Mouse (Mus musculus) intestine, embryonic 14.5 days (tissue): ENCODE results near the gene Herpud1. TPM values are rescaled to one million over a fixed set of nuclear protein-coding genes. Genes with fewer than 3 reads are reported as not detected.

Experiments
- ATAC-seq: fragments of 200-750 bp; cut with Nextera tagmentation; replicated peaks from 2 replicates; pipeline ENCODE4 v1.8.0; 2017; ENCODE audit warnings: low read depth, moderate number of reproducible peaks, moderate TSS enrichment, moderate library complexity; ENCODE audit not compliant: low FRiP score, low TSS enrichment
- DNase-seq: peaks from one replicate; pipeline ENCODE4 v3.0.0-alpha.2; 2018; ENCODE audit warnings: low spot score
- H3K27ac ChIP-seq: fragments of 300-500 bp; sonication (generic); 2 replicates; pipeline ENCODE4 v1.5.1; 2014; ENCODE audit warnings: low read depth, mild to moderate bottlenecking, control low read depth
- H3K27me3 ChIP-seq: fragments of 300-500 bp; sonication (generic); replicated peaks from 2 replicates; pipeline ENCODE4 v1.6.1; 2014; ENCODE audit warnings: low read length, control low read depth; ENCODE audit not compliant: control insufficient read depth, insufficient read depth
- H3K36me3 ChIP-seq: fragments of 300-500 bp; sonication (generic); 2 replicates; pipeline ENCODE4 v1.6.1; 2014; ENCODE audit warnings: low read length, control low read depth; ENCODE audit not compliant: control insufficient read depth, insufficient read depth
- H3K4me1 ChIP-seq: fragments of 300-500 bp; sonication (generic); replicated peaks from 2 replicates; pipeline ENCODE4 v1.6.1; 2014; ENCODE audit warnings: low read length, control low read depth, mixed read lengths; ENCODE audit not compliant: control insufficient read depth, insufficient read depth
- H3K4me2 ChIP-seq: fragments of 300-500 bp; sonication (generic); 2 replicates; pipeline ENCODE4 v1.6.1; 2014; ENCODE audit warnings: low read length
- H3K4me3 ChIP-seq: fragments of 300-500 bp; sonication (generic); 2 replicates; pipeline ENCODE4 v1.5.1; 2014; ENCODE audit warnings: low read depth, low read length, control low read depth, mixed read lengths
- H3K9ac ChIP-seq: fragments of 300-500 bp; sonication (generic); 2 replicates; pipeline ENCODE4 v1.6.1; 2014; ENCODE audit warnings: mild to moderate bottlenecking, low read length
- H3K9me3 ChIP-seq: fragments of 300-500 bp; sonication (generic); 2 replicates; pipeline ENCODE4 v1.6.1; 2016; ENCODE audit warnings: low read length, control low read depth; ENCODE audit not compliant: control insufficient read depth
- WGBS: fragments of 180-500 bp; shearing (Covaris S2); extraction: QIAGEN DNeasy Blood & Tissue Kit; methylation state at CpG from one replicate; pipeline ENCODE4 v1.1.7; 2014; 5-methylcytosine and 5-hydroxymethylcytosine counted together
- polyA plus RNA-seq: library from polyadenylated mRNA; unstranded; fragments of >200 nt; fragmentation: Nextera tagmentation; extraction: Ambion mirVana; gene quantifications from 2 replicates; pipeline ENCODE4 v1.2.1, GENCODE M21; 2014

Herpud1 gene
- 77.7 and 97.4 TPM in 2 replicates for polyA plus RNA-seq

- Histone ChIP-seq H3K4me3 (peak within 1 kb of the TSS; percentile 68), H3K36me3 (peaks cover 24% of the 10 kb centered on the region), H3K27me3 (no peaks in the 10 kb centered on the region), H3K27ac (peak within 1 kb of the TSS; percentile 69), H3K4me1 (peaks cover 4% of the 10 kb centered on the region), H3K9me3 (no peaks in the 10 kb centered on the region), H3K9ac (peak within 1 kb of the TSS; percentile 80), H3K4me2 (peak within 1 kb of the TSS; percentile 74)
- ATAC-seq, result peak; percentile 99
- peak; percentile 96 for DNase-seq
- under 1% methylated on average over 65 of the region's 65 CpGs for whole genome bisulfite sequencing
Observed at GRCm38 (mm10) chr8:94386214-94387026, at the start of gene Herpud1. Gene Herpud1 (plus strand): TSS chr8:94386438.

GRCm38 (mm10) chr8:94337559-94337958, 48.7 kb upstream of the Herpud1 start:
- Histone ChIP-seq H3K27me3 (no peaks in the 10 kb centered on the region), H3K27ac (no peak overlapping the region), H3K36me3 (no peaks in the 10 kb centered on the region), H3K9me3 (no peaks in the 10 kb centered on the region), H3K4me3 (no peak overlapping the region), H3K9ac (no peak overlapping the region), H3K4me1 (no peaks in the 10 kb centered on the region), H3K4me2 (no peak overlapping the region)
- DNase-seq, result no peak
- no peak for ATAC-seq
- 80% methylated on average over 8 of the region's 8 CpGs for WGBS

DNA sequence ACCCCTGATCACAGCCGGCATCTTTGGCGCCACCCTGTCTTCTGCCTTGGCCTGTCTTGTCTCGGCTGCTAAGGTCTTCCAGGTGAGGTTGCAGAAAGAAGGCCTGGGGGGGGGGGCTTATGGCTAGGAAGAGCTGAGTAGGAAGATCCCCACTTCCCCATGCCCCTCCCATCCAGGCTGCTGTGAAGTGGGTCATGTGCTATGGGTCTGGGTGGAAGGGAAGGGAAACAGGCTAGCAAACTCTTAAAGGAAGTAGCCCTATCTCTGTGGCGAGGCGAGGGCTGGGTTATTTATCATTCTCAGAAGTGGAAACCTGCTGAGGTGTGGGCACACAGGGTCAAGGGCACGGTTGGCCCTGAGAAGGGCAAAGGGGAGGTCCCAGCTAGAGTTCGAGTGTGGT, 45.4 kb upstream of the Herpud1 start:
- Histone ChIP-seq H3K27ac (no peak overlapping the region), H3K4me1 (no peaks in the 10 kb centered on the region), H3K4me2 (no peak overlapping the region), H3K9ac (no peak overlapping the region), H3K36me3 (no peaks in the 10 kb centered on the region), H3K4me3 (no peak overlapping the region), H3K27me3 (no peaks in the 10 kb centered on the region), H3K9me3 (no peaks in the 10 kb centered on the region)
- WGBS, result 73% methylated on average over 7 of the region's 7 CpGs
- DNase-seq (no peak), ATAC-seq (no peak)

- H3K4me3 ChIP-seq, result no peak overlapping the region
- no peaks in the 10 kb centered on the region for H3K9me3 ChIP-seq
- H3K36me3 ChIP-seq, result no peaks in the 10 kb centered on the region
- no peak overlapping the region for H3K9ac ChIP-seq
- H3K4me1 ChIP-seq, result no peaks in the 10 kb centered on the region
- ATAC-seq (no peak), DNase-seq (no peak)
- no peaks in the 10 kb centered on the region for H3K27me3 ChIP-seq
- no peak overlapping the region for H3K27ac ChIP-seq
- no peak overlapping the region for H3K4me2 ChIP-seq
- WGBS, result 93% methylated on average over 10 of the region's 10 CpGs
Observed at GRCm38 (mm10) chr8:94342691-94343090, 43.5 kb upstream of the Herpud1 start.

DNA sequence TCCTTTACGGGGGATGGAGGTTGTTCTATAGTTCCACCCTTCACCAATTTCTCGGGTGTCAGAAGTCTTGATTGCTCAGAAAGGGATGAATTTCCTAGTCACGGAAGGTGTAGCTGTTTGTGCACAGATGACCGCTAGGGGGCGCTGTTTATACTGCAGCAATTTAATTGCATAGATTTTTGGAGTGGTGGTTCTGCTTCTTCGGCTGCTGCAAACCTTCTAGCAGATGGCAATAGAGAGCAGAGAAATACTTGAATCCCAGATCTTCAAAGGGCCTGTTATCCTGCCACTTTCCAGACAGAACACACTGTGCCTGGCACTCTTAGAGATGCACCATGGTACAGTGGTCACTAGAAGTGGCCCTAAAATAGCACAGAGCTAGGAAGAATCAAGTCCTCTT, 42.9 kb upstream of the Herpud1 start:
- Histone ChIP-seq H3K9me3 (no peaks in the 10 kb centered on the region), H3K9ac (no peak overlapping the region), H3K27me3 (no peaks in the 10 kb centered on the region), H3K4me2 (no peak overlapping the region), H3K4me1 (no peaks in the 10 kb centered on the region), H3K4me3 (no peak overlapping the region), H3K27ac (no peak overlapping the region), H3K36me3 (no peaks in the 10 kb centered on the region)
- ATAC-seq (no peak), DNase-seq (peak; percentile 86)
- WGBS, result 16% methylated on average over 6 of the region's 6 CpGs

DNA sequence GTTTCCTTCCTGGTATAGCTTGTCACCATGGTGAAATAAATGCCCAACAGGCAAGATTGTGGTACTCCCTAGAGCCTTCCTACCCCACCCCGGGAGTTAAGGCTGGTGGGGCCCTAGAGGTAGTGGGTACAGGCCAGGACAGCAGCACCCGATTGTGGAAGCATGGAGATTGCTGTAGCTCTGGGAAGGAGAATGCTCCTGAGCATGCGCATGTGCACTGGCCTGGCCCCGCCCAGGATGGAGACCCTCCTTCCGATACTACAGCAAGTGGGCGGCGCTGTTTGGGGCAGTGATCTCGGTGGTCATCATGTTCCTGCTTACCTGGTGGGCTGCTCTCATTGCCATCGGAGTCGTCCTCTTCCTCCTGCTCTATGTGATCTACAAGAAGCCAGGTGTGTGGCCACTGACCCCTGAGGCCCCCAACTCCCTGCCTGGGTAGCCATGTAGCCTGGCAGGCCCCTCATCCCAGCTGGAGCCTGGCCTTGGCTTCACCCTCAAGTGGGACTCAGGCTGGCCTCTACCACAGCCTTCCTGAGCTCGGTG, 42.4 kb upstream of the Herpud1 start:
- Histone ChIP-seq H3K9me3 (no peaks in the 10 kb centered on the region), H3K4me1 (no peaks in the 10 kb centered on the region), H3K4me3 (no peak overlapping the region), H3K9ac (no peak overlapping the region), H3K27me3 (no peaks in the 10 kb centered on the region), H3K27ac (no peak overlapping the region), H3K36me3 (no peaks in the 10 kb centered on the region), H3K4me2 (no peak overlapping the region)
- WGBS, result 80% methylated on average over 11 of the region's 11 CpGs
- no peak for DNase-seq
- ATAC-seq, result no peak

- H3K4me2 ChIP-seq, result no peak overlapping the region
- no peaks in the 10 kb centered on the region for H3K9me3 ChIP-seq
- H3K4me3 ChIP-seq, result no peak overlapping the region
- no peak overlapping the region for H3K27ac ChIP-seq
- DNase-seq, result no peak
- H3K9ac ChIP-seq, result no peak overlapping the region
- H3K4me1 ChIP-seq, result no peaks in the 10 kb centered on the region
- no peak for ATAC-seq
- WGBS, result 85% methylated on average over 4 of the region's 4 CpGs
- no peaks in the 10 kb centered on the region for H3K27me3 ChIP-seq
- no peaks in the 10 kb centered on the region for H3K36me3 ChIP-seq
Observed at GRCm38 (mm10) chr8:94345657-94346056, 40.6 kb upstream of the Herpud1 start.

GRCm38 (mm10) chr8:94346264-94346663, 40.0 kb upstream of the Herpud1 start:
- Histone ChIP-seq H3K9me3 (no peaks in the 10 kb centered on the region), H3K4me2 (no peak overlapping the region), H3K27ac (no peak overlapping the region), H3K9ac (no peak overlapping the region), H3K4me1 (no peaks in the 10 kb centered on the region), H3K27me3 (no peaks in the 10 kb centered on the region), H3K4me3 (no peak overlapping the region), H3K36me3 (no peaks in the 10 kb centered on the region)
- 87% methylated on average over 13 of the region's 13 CpGs for WGBS
- DNase-seq (no peak), ATAC-seq (no peak)

DNA sequence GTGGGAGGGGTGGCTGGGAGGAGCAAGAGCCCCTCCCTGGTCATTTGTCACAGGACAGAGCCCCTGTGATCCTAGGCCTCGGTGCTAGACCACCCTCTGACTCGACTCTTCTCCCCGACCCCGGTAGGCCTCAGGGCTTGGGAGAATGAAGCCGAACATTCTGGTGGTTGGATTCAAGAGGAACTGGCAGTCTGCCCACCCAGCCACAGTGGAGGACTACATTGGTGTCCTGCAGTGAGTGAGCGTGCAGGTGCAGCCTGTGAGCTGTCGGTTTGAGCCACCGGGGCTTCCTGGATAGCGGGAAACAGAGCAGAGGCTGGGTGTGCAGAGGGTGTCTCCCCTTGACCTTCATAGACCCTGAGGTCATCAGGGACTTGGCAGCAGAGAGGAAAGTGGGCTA, 37.8 kb upstream of the Herpud1 start:
- 63% methylated on average over 9 of the region's 9 CpGs for WGBS
- H3K36me3 ChIP-seq, result no peaks in the 10 kb centered on the region
- DNase-seq (no peak), ATAC-seq (no peak)
- H3K4me2 ChIP-seq, result no peak overlapping the region
- H3K4me3 ChIP-seq, result no peak overlapping the region
- H3K4me1 ChIP-seq, result no peaks in the 10 kb centered on the region
- no peaks in the 10 kb centered on the region for H3K27me3 ChIP-seq
- H3K9me3 ChIP-seq, result no peaks in the 10 kb centered on the region
- no peak overlapping the region for H3K9ac ChIP-seq
- H3K27ac ChIP-seq, result no peak overlapping the region
